Mouse (Mus musculus): Measurements from ENCODE around the gene Foxk1.

Foxk1 gene

GRCm38 (mm10) chr5:142486654-142487053, 85.4 kb downstream of the Foxk1 start:
- DNase-seq, result no peak

DNA sequence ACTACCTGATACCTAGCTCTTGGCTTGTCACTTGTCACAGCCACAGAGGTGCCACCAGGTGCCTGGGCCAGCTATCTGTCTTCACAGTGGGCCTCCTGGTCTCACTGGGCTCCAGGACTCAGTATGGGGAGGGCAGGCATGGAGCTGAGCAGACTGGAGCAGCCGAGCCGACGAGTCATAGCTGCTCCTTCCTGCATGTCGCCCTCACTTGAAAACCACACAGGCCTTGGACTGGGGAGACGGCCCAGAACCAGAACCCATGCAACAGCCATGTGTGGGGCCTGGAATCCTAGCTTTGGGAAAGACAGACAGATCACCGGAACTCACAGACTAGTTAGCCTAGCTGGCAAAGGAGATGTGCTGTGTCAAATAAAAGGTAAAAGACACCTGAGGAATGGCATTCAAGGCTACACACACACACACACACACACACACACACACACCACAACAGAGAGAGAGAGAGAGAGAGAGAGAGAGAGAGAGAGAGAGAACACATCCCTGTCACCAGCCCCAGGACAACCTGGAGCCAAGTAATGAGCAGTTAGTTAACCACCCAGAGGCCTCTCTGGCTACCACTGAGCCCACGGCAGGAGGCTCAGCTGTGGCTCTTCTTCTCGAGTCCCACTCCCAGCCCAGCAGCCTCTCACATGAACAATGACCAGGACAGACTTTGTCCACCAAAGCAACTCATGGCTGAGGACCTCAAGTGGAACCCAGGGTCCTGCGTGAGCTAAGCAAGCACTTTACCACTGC, 88.8 kb downstream of the Foxk1 start:
- DNase-seq, result no peak

DNA sequence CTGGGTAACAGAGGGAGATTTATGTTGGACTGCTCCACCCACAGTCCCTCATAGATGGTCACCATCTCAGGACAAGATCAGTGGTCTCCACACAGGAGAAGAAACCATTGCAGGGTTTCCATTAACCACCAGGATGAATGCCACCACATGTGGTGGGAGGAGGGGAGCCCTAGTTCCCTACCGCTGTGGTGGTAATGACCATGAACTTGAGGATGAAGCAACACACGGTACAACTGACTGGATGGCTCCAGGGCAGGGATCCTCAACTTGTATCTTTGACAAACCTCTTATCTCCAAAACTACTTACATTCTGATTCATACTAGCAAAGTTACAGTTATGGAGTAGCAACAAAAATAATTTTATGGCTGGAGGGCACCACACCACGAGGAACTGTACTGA, 92.0 kb downstream of the Foxk1 start:
- no peak for DNase-seq

DNA sequence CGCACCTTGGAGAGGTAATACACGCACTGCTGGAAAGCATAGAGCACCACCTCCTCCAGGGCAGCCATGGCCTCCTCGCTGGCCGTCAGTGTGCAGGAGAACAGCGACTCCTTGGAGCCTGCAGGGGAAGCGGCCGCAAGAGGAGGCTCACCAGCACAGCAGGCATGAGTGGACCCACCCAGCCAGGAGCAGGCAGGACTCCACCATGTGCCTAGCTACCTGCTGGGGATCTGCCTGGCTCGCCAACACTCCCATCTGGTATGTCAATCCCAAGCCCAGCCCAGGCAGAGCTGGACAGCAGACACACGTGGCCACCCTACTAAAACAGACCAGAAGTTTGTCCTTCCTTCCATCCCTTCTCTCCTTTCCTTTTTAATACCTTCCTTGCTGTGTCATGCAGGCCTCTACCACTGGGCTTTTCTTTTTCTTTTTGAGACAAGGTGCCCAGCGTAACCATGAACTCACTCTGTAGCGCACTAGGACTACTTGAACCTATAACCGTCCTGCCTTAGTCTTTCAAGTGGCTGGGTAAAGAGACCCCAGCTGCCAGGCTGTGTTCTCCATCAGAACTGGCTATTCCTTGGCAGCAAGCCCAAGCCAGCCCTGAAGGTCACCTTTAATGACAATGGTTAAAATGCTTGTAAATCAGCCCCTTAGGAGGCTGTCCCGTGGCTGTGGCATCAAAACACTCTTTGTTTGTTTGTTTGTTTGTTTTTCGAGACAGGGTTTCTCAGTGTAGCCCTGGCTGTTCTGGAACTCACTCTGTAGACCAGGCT, 94.2 kb downstream of the Foxk1 start:
- no peak for DNase-seq

GRCm38 (mm10) chr5:142498964-142499363, 97.7 kb downstream of the Foxk1 start:
- DNase-seq, result peak; percentile 71 to 73

GRCm38 (mm10) chr5:142500918-142501317, 99.6 kb downstream of the Foxk1 start:
- peak in 1 of 2 experiments; percentile 31 for DNase-seq

GRCm38 (mm10) chr5:142502414-142502813, 101.1 kb downstream of the Foxk1 start:
- DNase-seq, result peak; percentile 84 to 90

GRCm38 (mm10) chr5:142504175-142504574, 102.9 kb downstream of the Foxk1 start:
- DNase-seq, result no peak

DNA sequence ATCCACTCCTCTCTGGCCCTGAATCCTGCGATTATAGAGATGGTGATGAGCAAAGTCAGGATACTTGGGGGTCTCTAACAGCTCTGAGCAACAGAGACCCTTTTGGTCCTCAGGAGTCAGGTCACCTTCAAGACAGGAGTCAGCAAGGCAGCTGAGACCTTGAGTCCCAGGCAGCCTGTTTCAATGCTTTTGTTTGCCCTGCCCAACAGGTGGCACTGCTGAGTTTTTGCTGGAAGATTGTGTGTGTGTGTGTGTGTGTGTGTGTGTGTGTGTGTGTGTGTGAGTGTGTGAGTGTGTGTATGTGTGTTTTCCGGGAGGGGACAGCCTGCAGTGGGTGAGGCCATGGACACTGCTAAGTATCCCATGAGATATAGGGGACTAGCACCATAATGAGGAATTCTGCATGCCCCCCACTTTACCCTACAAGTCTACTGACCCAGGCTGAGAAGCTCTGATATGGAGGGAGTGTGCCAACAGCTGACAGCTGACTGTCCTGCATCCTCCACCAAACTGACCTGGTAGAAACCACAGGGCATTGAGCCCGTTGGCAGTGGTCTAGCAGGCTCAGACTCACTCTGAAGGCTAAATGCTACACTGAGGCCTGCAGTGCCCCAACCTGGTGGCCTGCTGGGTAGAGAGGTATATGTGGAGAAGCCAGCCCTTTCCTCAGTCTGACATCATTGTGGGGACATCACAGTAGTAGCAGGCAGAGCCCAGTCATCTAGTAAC, 104.6 kb downstream of the Foxk1 start:
- DNase-seq, result peak in 1 of 2 experiments; percentile 37

GRCm38 (mm10) chr5:142509141-142510060, 108.1 kb downstream of the Foxk1 start:
- peak in 1 of 2 experiments; percentile 40 for DNase-seq

- DNase-seq, result no peak
Observed at GRCm38 (mm10) chr5:142510061-142510414, 108.7 kb downstream of the Foxk1 start.

Data from kidney, postnatal 4 days (tissue).